23 mouse cellular contexts compared by ENCODE assay signal in the genomic region with DNA sequence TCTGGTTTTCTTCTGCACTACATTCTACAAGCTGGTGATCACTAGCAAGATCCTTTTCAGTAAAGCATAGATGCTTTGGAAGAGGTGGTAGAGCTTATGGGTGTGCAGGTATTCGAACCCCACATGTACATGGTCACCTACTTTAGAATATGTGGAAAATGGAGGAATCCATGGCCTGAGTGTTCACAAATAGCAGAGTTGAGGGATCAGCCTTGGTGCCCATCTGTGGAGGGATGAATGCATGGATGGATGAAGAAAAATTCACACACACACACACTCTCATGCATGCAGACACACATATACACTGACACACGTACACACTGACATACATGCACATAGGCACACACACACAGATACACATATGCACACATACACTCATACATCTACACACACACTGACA. TPM values are rescaled to one million over a fixed set of nuclear protein-coding genes. Genes with fewer than 3 reads are reported as not detected.
DNase-seq lines count a peak whose midpoint lies in the region; ATAC-seq lines count a peak whose summit lies in the region.
"Had no signal": no experiment of that assay in that cellular context is flagged by ENCODE, and none has a peak within 500 bp of the region (broad histone marks: within the 10 kb centered on the region; RNA-seq: fewer than 3 reads in every experiment).

No protein-coding gene starts in this region.

- H3K4me1 ChIP-seq in megakaryocyte, embryonic 14.5 days: no peaks in the 10 kb centered on the region
- no peaks in the 10 kb centered on the region for H3K4me1 ChIP-seq in midbrain, embryonic 11.5 days (ENCODE audit: control insufficient read depth, insufficient read depth, low read length)
- peaks cover 9% of the 10 kb centered on the region for H3K4me1 ChIP-seq in midbrain, embryonic 15.5 days

- no peak overlapping the region for H3K27ac ChIP-seq in midbrain, embryonic 11.5 days (ENCODE audit: low read depth, low read length)
- H3K27ac ChIP-seq in midbrain, embryonic 15.5 days: no peak overlapping the region

- peak; percentile 57 for DNase-seq in heart, adult 11 months
- no peak for DNase-seq in heart, adult 18-20 months
- DNase-seq in kidney, postnatal 10 days: peak; percentile 2
- DNase-seq in kidney, postnatal 14 days: no peak
- DNase-seq in midbrain, embryonic 11.5 days (ENCODE audit: low spot score, missing footprints): peak; percentile 66
- DNase-seq: adrenal gland, adult 2 months; adrenal gland, adult 8-10 months; adrenal gland, postnatal 10 days; adrenal gland, postnatal 14 days; adrenal gland, postnatal 25 days; adrenal gland, postnatal 36 days; B cell, adult 2 months; cerebellum, adult 11 months; cerebellum, adult 11-12 months had no signal

- H3K4me2 ChIP-seq in midbrain, embryonic 11.5 days: no peak overlapping the region
- H3K4me2 ChIP-seq in midbrain, embryonic 15.5 days: no peak overlapping the region

- 91% methylated on average over 2 of the region's 2 CpGs for WGBS in midbrain, embryonic 11.5 days
- 89% methylated on average over 2 of the region's 2 CpGs for WGBS in midbrain, embryonic 15.5 days

- no peaks in the 10 kb centered on the region for H3K36me3 ChIP-seq in megakaryocyte, embryonic 14.5 days (replicated peaks; ENCODE audit: low read length)
- no peaks in the 10 kb centered on the region for H3K36me3 ChIP-seq in midbrain, embryonic 11.5 days (ENCODE audit: control insufficient read depth, insufficient read depth, low read length)
- no peaks in the 10 kb centered on the region for H3K36me3 ChIP-seq in midbrain, embryonic 15.5 days (replicated peaks)
- H3K36me3 ChIP-seq: G1E had no signal

- peaks cover 13% of the 10 kb centered on the region for H3K27me3 ChIP-seq in megakaryocyte, embryonic 14.5 days (replicated peaks)
- no peaks in the 10 kb centered on the region for H3K27me3 ChIP-seq in midbrain, embryonic 11.5 days (ENCODE audit: control insufficient read depth, insufficient read depth, low read length)
- no peaks in the 10 kb centered on the region for H3K27me3 ChIP-seq in midbrain, embryonic 15.5 days (replicated peaks)
- H3K27me3 ChIP-seq: CH12.LX, Patski had no signal

- H3K9me3 ChIP-seq in megakaryocyte, embryonic 14.5 days: no peaks in the 10 kb centered on the region
- no peaks in the 10 kb centered on the region for H3K9me3 ChIP-seq in midbrain, embryonic 11.5 days (ENCODE audit: control insufficient read depth, low read length)
- no peaks in the 10 kb centered on the region for H3K9me3 ChIP-seq in midbrain, embryonic 15.5 days

- peak overlapping the region; percentile 34 for H3K4me3 ChIP-seq in megakaryocyte, embryonic 14.5 days (replicated peaks)
- no peak overlapping the region for H3K4me3 ChIP-seq in midbrain, embryonic 11.5 days (ENCODE audit: low read depth, low read length)
- H3K4me3 ChIP-seq in midbrain, embryonic 15.5 days: no peak overlapping the region

- ATAC-seq in megakaryocyte, adult 5-6 weeks (ENCODE audit: poor library complexity, severe bottlenecking): no peak
- no peak for ATAC-seq in midbrain, embryonic 11.5 days (ENCODE audit: low FRiP score)
- no peak for ATAC-seq in midbrain, embryonic 15.5 days (replicated peaks)
- ATAC-seq: activated CD4-positive, CD25-positive, alpha-beta regulatory T cell, adult 4 months; CD4-positive, CD25-positive, alpha-beta regulatory T cell, adult 4 months; Patski had no signal

- no peak overlapping the region for H3K9ac ChIP-seq in midbrain, embryonic 11.5 days (ENCODE audit: low read length)
- no peak overlapping the region for H3K9ac ChIP-seq in midbrain, embryonic 15.5 days

RNA-seq across cellular contexts. Expression of a gene that starts 27.9 kb away (rescaled TPM):
- total RNA-seq in heart, adult 18-20 months (2021): 10 to 100 TPM; 48.4 to 55.5 TPM
- polyA plus RNA-seq in megakaryocyte, embryonic 14.5 days (2012; ENCODE audit: insufficient read depth, low replicate concordance): 0.77 TPM in 1 of 2 replicates, not detected in the other
- 13.3 and 16.1 TPM in 2 replicates for total RNA-seq in megakaryocyte, adult 5-6 weeks (2015)
- total RNA-seq in megakaryocyte, adult 5-6 weeks (2017): 20.7 and 26.0 TPM in 2 replicates
- 3.8 TPM in 2 replicates for polyA plus RNA-seq in midbrain, embryonic 11.5 days (2014; fragmentation: Nextera tagmentation; extraction: Ambion mirVana)
- 4.6 and 5.5 TPM in 2 replicates for polyA plus RNA-seq in midbrain, embryonic 15.5 days (2015; fragmentation: Nextera tagmentation; extraction: Ambion mirVana)
- total RNA-seq: MEL had no signal
- polyA plus RNA-seq: G1E had no signal

Comparison
In these comparisons a context has a peak if more than half of its experiments do, and no peak if none do; other contexts are left out.
1. DNase-seq: peak in heart, adult 11 months (single experiment), kidney, postnatal 10 days (single experiment) and midbrain, embryonic 11.5 days (single experiment); none in heart, adult 18-20 months (0 of 2) and kidney, postnatal 14 days (single experiment).